Mouse (Mus musculus): ENCODE data around the gene Herc3.

GRCm38 (mm10) chr6:58965071-58965831, 134.0 kb downstream of the Herc3 start:
- TF ChIP-seq CTCF (IDR thresholded peaks at IDR 0.05; ENCODE audit: borderline replicate concordance, control insufficient read depth, extremely low read depth, insufficient read depth, low read length, poor library complexity): no peak
- no peak for TF ChIP-seq POLR2A (IDR thresholded peaks at IDR 0.05; ENCODE audit: control insufficient read depth, extremely low read depth, insufficient read depth, low read length, poor library complexity)

Measured in thymus, adult 2 months (tissue).